Mouse (Mus musculus): ENCODE data around the gene Csf2ra.

- no peak for TF ChIP-seq CTCF (IDR thresholded peaks at IDR 0.05; ENCODE audit: borderline replicate concordance, extremely low read depth, insufficient read depth, insufficient read length)
- TF ChIP-seq POLR2A (IDR thresholded peaks at IDR 0.05; ENCODE audit: borderline replicate concordance, extremely low read depth, insufficient read depth, insufficient read length, poor library complexity, severe bottlenecking) = peak; percentile 15; the same call in 1 of the 2 replicates
Measured at GRCm38 (mm10) chr19:61226928-61227854, 1.0 kb downstream of the Csf2ra start.
